Mouse (Mus musculus): ENCODE data around the gene Rap1gap2.

Rap1gap2 gene

GRCm38 (mm10) chr11:74413449-74413972 lies 197.2 kb downstream of the Rap1gap2 start:
- CTCF ChIA-PET, result no interaction called here

GRCm38 (mm10) chr11:74412462-74412861 lies 198.3 kb downstream of the Rap1gap2 start:
- CTCF ChIA-PET, result interaction anchor here (0.9 kb wide), 1 partner anchor 26 kb away, joined by 3 read pairs; no protein-coding TSS in a partner anchor

GRCm38 (mm10) chr11:74411943-74412342 lies 198.8 kb downstream of the Rap1gap2 start:
- CTCF ChIA-PET, result interaction anchor here (0.9 kb wide), 1 partner anchor 26 kb away, joined by 3 read pairs; no protein-coding TSS in a partner anchor

GRCm38 (mm10) chr11:74409757-74410174 lies 200.9 kb downstream of the Rap1gap2 start:
- CTCF ChIA-PET, result no interaction called here

GRCm38 (mm10) chr11:74409447-74409754 lies 201.3 kb downstream of the Rap1gap2 start:
- CTCF ChIA-PET, result no interaction called here

GRCm38 (mm10) chr11:74408587-74409446 lies 201.9 kb downstream of the Rap1gap2 start:
- CTCF ChIA-PET, result no interaction called here

- CTCF ChIA-PET, result no interaction called here
Measured at GRCm38 (mm10) chr11:74405201-74405600, 205.5 kb downstream of the Rap1gap2 start.

GRCm38 (mm10) chr11:74404216-74404615 lies 206.5 kb downstream of the Rap1gap2 start:
- CTCF ChIA-PET, result no interaction called here

GRCm38 (mm10) chr11:74402126-74402525 lies 208.6 kb downstream of the Rap1gap2 start:
- CTCF ChIA-PET, result no interaction called here

- CTCF ChIA-PET, result no interaction called here
Measured at GRCm38 (mm10) chr11:74395583-74395982, 215.1 kb downstream of the Rap1gap2 start.

GRCm38 (mm10) chr11:74393489-74393888 lies 217.2 kb downstream of the Rap1gap2 start:
- CTCF ChIA-PET, result no interaction called here

GRCm38 (mm10) chr11:74392903-74393302 lies 217.8 kb downstream of the Rap1gap2 start:
- CTCF ChIA-PET, result no interaction called here

- CTCF ChIA-PET, result no interaction called here
Measured at GRCm38 (mm10) chr11:74391899-74392298, 218.8 kb downstream of the Rap1gap2 start.

GRCm38 (mm10) chr11:74387203-74387602 lies 223.5 kb downstream of the Rap1gap2 start:
- CTCF ChIA-PET, result no interaction called here

GRCm38 (mm10) chr11:74385674-74386073 lies 225.0 kb downstream of the Rap1gap2 start:
- CTCF ChIA-PET, result no interaction called here

GRCm38 (mm10) chr11:74379166-74379873 lies 231.4 kb downstream of the Rap1gap2 start:
- CTCF ChIA-PET, result no interaction called here

- CTCF ChIA-PET, result no interaction called here
Measured at GRCm38 (mm10) chr11:74376847-74377246, 233.9 kb downstream of the Rap1gap2 start.

- CTCF ChIA-PET, result interaction anchor here (0.6 kb wide), 1 partner anchor 189 kb away, joined by 3 read pairs; no protein-coding TSS in a partner anchor
Measured at GRCm38 (mm10) chr11:74371393-74372100, 239.2 kb downstream of the Rap1gap2 start.

- CTCF ChIA-PET, result no interaction called here
Measured at GRCm38 (mm10) chr11:74361769-74362168, 248.9 kb downstream of the Rap1gap2 start, which contains the start of gene Olfr412. Gene Olfr412 (plus strand): TSS chr11:74362069.

- CTCF ChIA-PET, result no interaction called here
Measured at GRCm38 (mm10) chr11:74352550-74352949, 258.2 kb downstream of the Rap1gap2 start, which contains the start of gene Olfr411. Gene Olfr411 (minus strand): TSS chr11:74352650.

- CTCF ChIA-PET, result no interaction called here
Measured at GRCm38 (mm10) chr11:74337931-74338330, 272.8 kb downstream of the Rap1gap2 start, which contains the start of gene Olfr410. Gene Olfr410 (minus strand): TSS chr11:74338031.
